Mouse (Mus musculus) monocyte, adult 2 months (primary cell): Measurements from ENCODE around the gene Smad6.

Source experiments
- DNase-seq, 2 experiments: peaks; one replicate each; pipeline ENCODE4 v3.0.0; 2022; ENCODE audit warnings: low spot score in 2 of 2, low read depth in 1 of 2

The Smad6 gene

GRCm38 (mm10) chr9:63989641-63990040 lies 32.2 kb downstream of the Smad6 start:
- no peak for DNase-seq

- peak; percentile 38 to 50 for DNase-seq
Observed at GRCm38 (mm10) chr9:63989214-63989613, 32.6 kb downstream of the Smad6 start.

GRCm38 (mm10) chr9:63985125-63985524 lies 36.7 kb downstream of the Smad6 start:
- no peak for DNase-seq

GRCm38 (mm10) chr9:63982937-63983632 lies 38.8 kb downstream of the Smad6 start:
- no peak for DNase-seq

GRCm38 (mm10) chr9:63981912-63982311 lies 39.9 kb downstream of the Smad6 start:
- DNase-seq: no peak

- no peak for DNase-seq
Observed at GRCm38 (mm10) chr9:63981371-63981770, 40.5 kb downstream of the Smad6 start.

- DNase-seq: no peak
Observed at GRCm38 (mm10) chr9:63980179-63981086, 41.4 kb downstream of the Smad6 start.

- DNase-seq: no peak
Observed at GRCm38 (mm10) chr9:63979275-63979674, 42.6 kb downstream of the Smad6 start.

- no peak for DNase-seq
Observed at GRCm38 (mm10) chr9:63978682-63979081, 43.2 kb downstream of the Smad6 start.

- DNase-seq: no peak
Observed at GRCm38 (mm10) chr9:63975996-63976395, 45.9 kb downstream of the Smad6 start.

- DNase-seq: no peak
Observed at GRCm38 (mm10) chr9:63974258-63975023, 47.4 kb downstream of the Smad6 start.

- no peak for DNase-seq
Observed at GRCm38 (mm10) chr9:63973662-63974190, 48.1 kb downstream of the Smad6 start.

- DNase-seq: no peak
Observed at GRCm38 (mm10) chr9:63972576-63973290, 49.1 kb downstream of the Smad6 start.

GRCm38 (mm10) chr9:63971557-63971956 lies 50.3 kb downstream of the Smad6 start:
- no peak for DNase-seq

GRCm38 (mm10) chr9:63970836-63971235 lies 51.0 kb downstream of the Smad6 start:
- no peak for DNase-seq

GRCm38 (mm10) chr9:63970388-63970787 lies 51.5 kb downstream of the Smad6 start:
- DNase-seq: no peak

GRCm38 (mm10) chr9:63969467-63969866 lies 52.4 kb downstream of the Smad6 start:
- no peak for DNase-seq

GRCm38 (mm10) chr9:63968592-63968991 lies 53.3 kb downstream of the Smad6 start:
- no peak for DNase-seq

- DNase-seq: no peak
Observed at GRCm38 (mm10) chr9:63967408-63968172, 54.3 kb downstream of the Smad6 start.

GRCm38 (mm10) chr9:63965579-63965981 lies 56.3 kb downstream of the Smad6 start:
- DNase-seq: no peak
